Mouse (Mus musculus) thymus, postnatal 25 days (tissue): ENCODE results near the gene Exph5.

Experiments used
- DNase-seq: peaks from one replicate; pipeline ENCODE4 v3.0.0; 2022

Gene Exph5

GRCm38 (mm10) chr9:53323419-53324251 is 22.2 kb downstream of the Exph5 start:
- DNase-seq = no peak

GRCm38 (mm10) chr9:53325363-53326090 is 24.1 kb downstream of the Exph5 start:
- DNase-seq = no peak

GRCm38 (mm10) chr9:53328203-53328602 is 26.7 kb downstream of the Exph5 start:
- DNase-seq = no peak

GRCm38 (mm10) chr9:53329301-53330206 is 28.1 kb downstream of the Exph5 start:
- no peak for DNase-seq

- no peak for DNase-seq
Measured at GRCm38 (mm10) chr9:53330247-53330646, 28.8 kb downstream of the Exph5 start.

GRCm38 (mm10) chr9:53333436-53333835 is 32.0 kb downstream of the Exph5 start:
- DNase-seq = no peak

GRCm38 (mm10) chr9:53335131-53335530 is 33.7 kb downstream of the Exph5 start:
- DNase-seq = no peak

GRCm38 (mm10) chr9:53339603-53340002 is 38.1 kb downstream of the Exph5 start:
- no peak for DNase-seq

- no peak for DNase-seq
Measured at GRCm38 (mm10) chr9:53340328-53340916, 39.0 kb downstream of the Exph5 start.

GRCm38 (mm10) chr9:53340969-53341368 is 39.5 kb downstream of the Exph5 start:
- no peak for DNase-seq

GRCm38 (mm10) chr9:53341981-53342380 is 40.5 kb downstream of the Exph5 start:
- DNase-seq = no peak

- DNase-seq = no peak
Measured at GRCm38 (mm10) chr9:53344646-53345432, 43.4 kb downstream of the Exph5 start.

- no peak for DNase-seq
Measured at GRCm38 (mm10) chr9:53345728-53346127, 44.3 kb downstream of the Exph5 start.

- DNase-seq = no peak
Measured at GRCm38 (mm10) chr9:53346402-53346801, 44.9 kb downstream of the Exph5 start.

GRCm38 (mm10) chr9:53349211-53349610 is 47.7 kb downstream of the Exph5 start:
- DNase-seq = no peak

GRCm38 (mm10) chr9:53350331-53350730 is 48.9 kb downstream of the Exph5 start:
- DNase-seq = no peak

- DNase-seq = no peak
Measured at GRCm38 (mm10) chr9:53351899-53352298, 50.4 kb downstream of the Exph5 start.

GRCm38 (mm10) chr9:53353161-53353560 is 51.7 kb downstream of the Exph5 start:
- no peak for DNase-seq

- no peak for DNase-seq
Measured at GRCm38 (mm10) chr9:53356219-53357155, 55.0 kb downstream of the Exph5 start.

GRCm38 (mm10) chr9:53371339-53371738 is 69.9 kb downstream of the Exph5 start:
- no peak for DNase-seq

GRCm38 (mm10) chr9:53375907-53376306 is 74.4 kb downstream of the Exph5 start:
- DNase-seq = peak; percentile 4
